Mouse (Mus musculus) liver, embryonic 13.5 days (tissue): Measurements from ENCODE around the gene Rnf11. TPM values are rescaled to one million over a fixed set of nuclear protein-coding genes. Genes with fewer than 3 reads are reported as not detected.

Experiments
- ATAC-seq: fragments of 200-750 bp; cut with Nextera tagmentation; 2 replicates; pipeline ENCODE4 v1.8.0; 2017; ENCODE audit warnings: low read depth, mild to moderate bottlenecking, moderate number of reproducible peaks, moderate library complexity
- DNase-seq: peaks from one replicate; pipeline ENCODE4 v3.0.0; 2022
- H3K27ac ChIP-seq: fragments of 300-500 bp; sonication (generic); 2 replicates; pipeline ENCODE4 v1.5.1; 2015; ENCODE audit warnings: moderate library complexity, mild to moderate bottlenecking, inconsistent platforms
- H3K27me3 ChIP-seq: fragments of 300-500 bp; sonication (generic); 2 replicates; pipeline ENCODE4 v1.6.1; 2015; ENCODE audit warnings: mild to moderate bottlenecking, inconsistent platforms
- H3K36me3 ChIP-seq: fragments of 300-500 bp; sonication (generic); 2 replicates; pipeline ENCODE4 v1.6.1; 2015; ENCODE audit warnings: mild to moderate bottlenecking, inconsistent platforms
- H3K4me1 ChIP-seq: fragments of 300-500 bp; sonication (generic); replicated peaks from 2 replicates; pipeline ENCODE4 v1.6.1; 2015; ENCODE audit warnings: inconsistent platforms
- H3K4me2 ChIP-seq: fragments of 300-500 bp; sonication (generic); 2 replicates; pipeline ENCODE4 v1.6.1; 2015; ENCODE audit warnings: inconsistent platforms, mild to moderate bottlenecking, moderate library complexity
- H3K4me3 ChIP-seq: fragments of 300-500 bp; sonication (generic); replicated peaks from 2 replicates; pipeline ENCODE4 v1.5.1; 2015; ENCODE audit warnings: mild to moderate bottlenecking, inconsistent platforms
- H3K9ac ChIP-seq: fragments of 300-500 bp; sonication (generic); 2 replicates; pipeline ENCODE4 v1.6.1; 2015; ENCODE audit warnings: mild to moderate bottlenecking, inconsistent platforms
- H3K9me3 ChIP-seq: fragments of 300-500 bp; sonication (generic); replicated peaks from 2 replicates; pipeline ENCODE4 v1.6.1; 2016; ENCODE audit warnings: inconsistent platforms
- WGBS: fragments of 180-500 bp; shearing (Covaris S2); methylation state at CpG from one replicate; pipeline ENCODE4 v1.1.7; 2015; ENCODE audit not compliant: insufficient replicate concordance; 5-methylcytosine and 5-hydroxymethylcytosine counted together
- polyA plus RNA-seq: library from polyadenylated mRNA; unstranded; fragments of >200 nt; fragmentation: Nextera tagmentation; extraction: Ambion mirVana; gene quantifications from 2 replicates; pipeline ENCODE4 v1.2.1, GENCODE M21; 2015

Rnf11 gene
- polyA plus RNA-seq, 1 experiment from 2014 or later = 30.5 TPM

DNA sequence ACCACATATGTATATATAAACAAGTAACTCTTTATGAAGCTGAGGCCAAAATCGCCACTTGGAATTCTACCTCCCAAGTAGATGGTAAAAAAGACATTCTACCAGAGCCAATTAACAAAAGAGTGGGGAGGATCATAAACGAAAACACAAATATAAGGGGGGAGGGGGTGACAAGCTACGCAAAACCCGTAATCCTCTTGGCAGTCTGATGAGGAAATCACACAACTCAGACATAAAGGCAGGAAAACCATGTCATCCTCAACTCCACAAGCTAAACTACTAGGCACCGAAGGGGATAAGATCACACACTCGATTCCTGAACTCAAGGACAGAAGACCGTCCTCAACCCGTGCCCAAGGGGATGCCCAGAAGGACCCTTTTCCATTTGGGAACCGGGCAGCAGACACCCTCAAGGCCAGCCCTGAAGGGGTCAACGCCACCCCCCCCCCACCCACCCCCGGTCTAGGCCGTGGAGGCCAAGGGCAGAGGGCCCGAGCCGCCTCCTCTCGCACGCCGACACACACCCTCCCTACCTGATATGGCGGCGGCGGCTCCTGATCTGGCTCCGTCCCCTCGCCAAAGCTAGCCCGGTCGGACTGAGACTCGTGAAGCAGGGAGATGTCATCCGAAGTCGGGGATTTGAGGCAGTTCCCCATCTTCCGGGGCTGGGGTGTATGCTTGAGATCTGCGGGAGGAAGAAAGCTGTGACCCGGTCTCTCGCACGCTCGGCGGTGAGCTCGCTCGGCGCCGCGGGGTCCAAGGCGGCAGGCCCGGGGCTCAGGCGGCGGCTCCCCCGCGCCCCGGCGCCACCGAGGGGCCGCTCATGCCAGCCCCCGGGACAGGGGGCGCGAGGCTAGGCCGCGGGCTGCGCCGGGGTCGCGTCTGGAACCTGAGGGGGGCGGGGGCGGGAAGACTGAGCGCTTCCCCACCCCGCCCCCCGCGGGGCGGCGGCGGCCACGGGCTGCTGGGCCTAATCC is 8.7 kb downstream of the Rnf11 start:
- DNase-seq = peak; percentile 53
- no peaks in the 10 kb centered on the region for H3K9me3 ChIP-seq
- peaks cover 7% of the 10 kb centered on the region for H3K27me3 ChIP-seq
- H3K36me3 ChIP-seq = peaks cover 14% of the 10 kb centered on the region
- peak overlapping the region; percentile 100 for H3K9ac ChIP-seq
- ATAC-seq = peak; percentile 78
- WGBS = 1% methylated on average over 42 of the region's 68 CpGs
- H3K27ac ChIP-seq = peak overlapping the region; percentile 96
- H3K4me2 ChIP-seq = peak overlapping the region; percentile 70
- H3K4me3 ChIP-seq = peak overlapping the region; percentile 96
- peaks cover 45% of the 10 kb centered on the region for H3K4me1 ChIP-seq

DNA sequence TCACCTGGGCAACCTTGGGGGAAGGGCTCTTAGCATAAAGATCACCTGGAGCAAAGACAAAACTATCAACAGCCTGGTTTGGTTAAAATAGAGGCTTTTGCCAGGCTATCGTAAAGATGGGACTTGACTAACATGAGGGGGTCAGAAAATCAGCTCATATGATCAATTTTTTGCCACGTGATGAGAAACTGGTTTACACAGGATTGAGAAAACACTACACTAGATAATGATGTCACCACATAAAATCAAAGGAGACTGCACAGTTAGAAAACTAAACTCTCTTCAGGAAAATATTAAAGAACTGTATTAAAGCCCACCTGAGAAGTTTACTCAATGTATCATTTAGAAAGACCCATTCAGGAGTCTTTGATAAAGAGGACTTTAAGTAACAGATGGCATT is 9.4 kb downstream of the Rnf11 start:
- Histone ChIP-seq H3K4me3 (peak overlapping the region; percentile 96), H3K4me1 (peaks cover 51% of the 10 kb centered on the region), H3K36me3 (peaks cover 14% of the 10 kb centered on the region), H3K9ac (peak overlapping the region; percentile 100), H3K27ac (peak overlapping the region; percentile 96), H3K27me3 (peaks cover 7% of the 10 kb centered on the region), H3K4me2 (peak overlapping the region; percentile 70), H3K9me3 (no peaks in the 10 kb centered on the region)
- ATAC-seq (no peak), DNase-seq (no peak)
- WGBS = 46% methylated on average over 2 of the region's 2 CpGs

DNA sequence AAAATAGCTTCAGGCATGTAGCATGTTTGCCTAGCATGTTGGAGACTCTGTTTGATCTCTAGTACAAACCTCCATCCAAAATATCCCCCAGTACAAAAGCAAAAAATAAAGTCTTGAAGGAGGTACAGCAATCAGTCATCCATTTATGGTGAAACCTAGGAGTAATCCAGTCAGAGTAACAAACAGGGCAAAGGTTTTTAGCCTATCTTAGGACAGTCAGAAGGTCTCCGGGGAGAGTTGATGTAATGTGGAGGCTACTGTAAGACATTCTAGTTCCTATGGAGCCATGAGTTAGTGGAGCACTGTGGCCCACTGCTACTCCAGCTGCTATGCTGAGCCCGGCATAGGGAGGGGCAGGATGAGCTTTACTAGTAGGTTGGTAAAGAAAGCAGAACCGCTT is 12.0 kb downstream of the Rnf11 start:
- Histone ChIP-seq H3K4me2 (peak overlapping the region; percentile 33), H3K27me3 (no peaks in the 10 kb centered on the region; the same call in 1 of the 2 replicates), H3K36me3 (peaks cover 14% of the 10 kb centered on the region), H3K9ac (peak overlapping the region; percentile 29; the same call in 1 of the 2 replicates), H3K9me3 (no peaks in the 10 kb centered on the region), H3K4me3 (0 out of 2 replicates have a peak overlapping the region, but pooled peaks have one; percentile 6), H3K27ac (peak overlapping the region; percentile 54), H3K4me1 (peaks cover 74% of the 10 kb centered on the region)
- ATAC-seq (no peak), DNase-seq (no peak)
- 77% methylated on average over 3 of the region's 3 CpGs for WGBS

DNA sequence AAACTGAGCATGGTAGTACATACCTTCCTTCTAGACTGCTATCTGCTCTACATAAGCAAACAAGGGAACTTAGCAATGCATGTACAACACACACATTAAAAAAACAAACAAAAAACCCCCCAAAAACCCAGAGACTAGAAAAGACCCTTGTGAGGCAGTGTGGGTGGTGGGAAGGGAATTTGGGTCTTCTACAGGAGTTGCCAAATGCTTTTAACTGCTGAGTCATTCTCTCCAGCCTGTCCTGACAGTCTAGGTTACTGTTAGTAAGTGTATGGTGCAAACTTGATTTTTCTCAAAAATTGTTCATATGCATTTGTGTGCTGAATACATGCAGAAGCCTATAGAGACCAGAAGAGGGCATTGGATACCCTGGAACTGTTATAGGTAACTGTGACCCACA is 12.9 kb downstream of the Rnf11 start:
- Histone ChIP-seq H3K27me3 (no peaks in the 10 kb centered on the region), H3K9ac (no peak overlapping the region), H3K4me1 (peaks cover 77% of the 10 kb centered on the region), H3K36me3 (peaks cover 14% of the 10 kb centered on the region), H3K9me3 (no peaks in the 10 kb centered on the region), H3K4me2 (0 out of 2 replicates have a peak overlapping the region, but pooled peaks have one; percentile 3), H3K27ac (peak overlapping the region; percentile 58), H3K4me3 (no peak overlapping the region)
- ATAC-seq (no peak), DNase-seq (no peak)

DNA sequence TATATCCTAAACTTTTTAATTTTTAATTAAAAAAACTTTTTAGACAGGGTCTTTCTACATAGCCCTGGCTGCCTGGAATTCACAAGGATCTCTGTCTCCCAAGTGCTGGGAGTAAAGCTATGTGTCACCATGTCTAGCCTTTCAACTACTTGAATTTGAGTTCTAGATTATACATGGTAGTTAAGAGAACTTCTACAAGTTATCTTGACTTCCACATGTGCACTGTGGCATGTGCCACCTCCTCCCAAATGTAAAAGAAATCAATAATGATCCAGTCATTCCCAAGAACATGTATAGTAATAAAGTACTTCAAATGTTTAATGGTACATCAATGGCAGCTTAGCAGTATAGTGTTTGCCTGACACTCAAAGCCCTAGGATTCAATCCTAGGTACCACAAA is 16.8 kb downstream of the Rnf11 start:
- H3K36me3 ChIP-seq = peaks cover 12% of the 10 kb centered on the region
- peak; percentile 84 for ATAC-seq
- peaks cover 82% of the 10 kb centered on the region for H3K4me1 ChIP-seq
- no peak overlapping the region for H3K4me3 ChIP-seq
- H3K4me2 ChIP-seq = peak overlapping the region; percentile 28; the same call in 1 of the 2 replicates
- no peak for DNase-seq
- no peak overlapping the region; the same call in 1 of the 2 replicates for H3K9ac ChIP-seq
- no peaks in the 10 kb centered on the region for H3K9me3 ChIP-seq
- peak overlapping the region; percentile 79 for H3K27ac ChIP-seq
- no peaks in the 10 kb centered on the region for H3K27me3 ChIP-seq

DNA sequence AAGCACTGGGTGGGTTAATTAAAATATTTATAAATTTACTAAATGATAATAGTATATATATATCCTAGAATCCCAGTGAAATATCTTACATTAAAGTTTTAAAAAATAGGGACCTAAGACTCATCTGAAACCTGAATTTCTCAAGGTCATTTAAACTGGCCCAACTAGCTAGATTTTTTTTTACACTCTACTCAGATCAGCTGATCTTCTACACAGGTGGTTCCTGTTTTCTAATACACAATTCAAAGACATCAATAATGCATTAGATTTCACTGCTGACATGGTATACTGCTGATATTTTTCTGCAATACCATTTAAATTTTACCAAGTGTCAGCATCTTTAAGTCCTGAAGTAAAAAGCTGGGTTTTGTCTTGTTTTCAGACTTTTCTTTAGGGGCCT is 20.6 kb downstream of the Rnf11 start:
- Histone ChIP-seq H3K9ac (no peak overlapping the region), H3K27me3 (no peaks in the 10 kb centered on the region), H3K36me3 (no peaks in the 10 kb centered on the region), H3K27ac (peak overlapping the region; percentile 4; the same call in 1 of the 2 replicates), H3K9me3 (no peaks in the 10 kb centered on the region), H3K4me3 (no peak overlapping the region), H3K4me2 (no peak overlapping the region), H3K4me1 (peaks cover 63% of the 10 kb centered on the region)
- ATAC-seq = no peak
- no peak for DNase-seq

DNA sequence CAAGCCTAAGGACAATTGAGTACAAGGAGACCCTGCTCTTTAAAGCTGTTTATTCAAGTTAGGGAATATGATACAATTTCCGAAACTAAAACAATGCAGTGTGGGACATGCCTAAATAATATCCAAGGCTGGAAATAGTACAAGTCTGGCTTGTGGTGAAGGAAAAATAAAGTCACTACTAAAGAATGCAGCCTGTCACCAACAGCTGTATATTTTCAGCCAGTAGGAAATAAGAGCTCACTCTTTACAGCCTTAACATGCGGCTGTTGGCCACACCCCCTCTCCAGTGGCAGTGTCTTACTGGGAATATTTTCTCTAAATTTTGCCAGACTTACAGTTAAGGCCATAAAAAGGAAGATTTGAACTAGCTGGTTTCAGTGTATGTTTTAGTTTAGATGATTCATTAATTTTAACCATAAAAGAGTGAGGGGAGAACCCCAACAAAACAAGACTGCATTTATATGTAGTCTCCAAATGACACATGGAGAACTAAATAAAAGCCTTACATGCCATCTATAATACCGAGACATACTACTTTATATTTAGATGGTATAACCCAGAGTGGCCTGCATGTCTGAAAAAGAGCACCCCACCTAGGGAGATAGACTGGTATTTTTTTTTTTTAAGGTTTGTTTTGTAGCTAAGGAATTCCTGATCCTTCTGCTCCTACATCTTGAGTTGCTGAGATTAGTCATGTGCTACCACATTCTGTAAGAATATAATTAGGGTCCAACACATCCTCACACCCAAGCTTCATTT is 23.9 kb downstream of the Rnf11 start:
- DNase-seq = no peak
- H3K27ac ChIP-seq = 0 out of 2 replicates have a peak overlapping the region, but pooled peaks have one; percentile 8
- ATAC-seq = no peak
- peaks cover 39% of the 10 kb centered on the region for H3K4me1 ChIP-seq
- WGBS = 72% methylated on average over 3 of the region's 3 CpGs
- H3K4me3 ChIP-seq = no peak overlapping the region
- H3K4me2 ChIP-seq = no peak overlapping the region
- H3K9ac ChIP-seq = no peak overlapping the region
- H3K9me3 ChIP-seq = no peaks in the 10 kb centered on the region
- H3K27me3 ChIP-seq = no peaks in the 10 kb centered on the region
- peaks cover 7% of the 10 kb centered on the region for H3K36me3 ChIP-seq

DNA sequence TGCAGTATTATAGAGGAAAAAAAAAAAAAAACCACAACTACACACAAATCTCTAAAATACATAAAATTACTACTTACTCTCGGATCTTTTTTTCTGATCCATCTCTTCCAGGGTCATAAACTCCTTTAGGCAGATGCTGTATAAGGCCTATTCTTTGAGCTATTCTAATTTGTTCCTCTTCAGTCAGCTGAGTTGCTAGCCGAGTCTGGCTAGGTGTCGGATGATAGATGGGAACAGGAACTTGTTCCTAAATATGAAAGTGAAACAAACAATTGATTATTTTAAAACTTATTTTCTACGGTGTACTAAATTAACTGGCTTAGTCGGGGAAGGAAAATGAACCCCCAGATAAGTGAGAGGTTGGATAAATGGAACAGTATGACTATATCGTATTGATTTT is 27.7 kb downstream of the Rnf11 start:
- ATAC-seq = no peak
- no peak overlapping the region for H3K27ac ChIP-seq
- peaks cover 31% of the 10 kb centered on the region for H3K36me3 ChIP-seq
- peaks cover 20% of the 10 kb centered on the region for H3K4me1 ChIP-seq
- WGBS = 82% methylated on average over 6 of the region's 6 CpGs
- H3K9ac ChIP-seq = no peak overlapping the region
- no peaks in the 10 kb centered on the region for H3K27me3 ChIP-seq
- H3K9me3 ChIP-seq = no peaks in the 10 kb centered on the region
- no peak overlapping the region for H3K4me2 ChIP-seq
- no peak overlapping the region for H3K4me3 ChIP-seq
- no peak for DNase-seq

DNA sequence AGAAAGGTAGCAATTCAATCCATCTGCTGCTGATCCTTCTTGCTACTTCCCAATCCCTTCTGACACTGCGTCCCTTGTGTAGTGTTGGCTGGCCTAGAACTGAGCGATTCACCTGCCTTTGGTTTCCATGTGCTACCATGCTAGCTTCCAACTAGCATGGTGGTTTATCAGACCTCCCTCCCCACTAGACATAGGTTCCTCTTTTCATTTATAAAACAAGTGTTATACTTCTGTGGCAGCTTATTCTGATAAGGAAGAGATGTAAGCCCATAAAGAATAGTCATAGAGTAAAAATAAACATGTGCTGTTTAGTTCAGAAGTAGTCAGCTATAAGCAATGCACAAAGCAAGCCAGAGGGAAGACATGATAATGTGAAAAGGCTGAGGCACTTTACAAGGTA is 36.0 kb downstream of the Rnf11 start:
- Histone ChIP-seq H3K4me1 (peaks cover 64% of the 10 kb centered on the region), H3K36me3 (peaks cover 64% of the 10 kb centered on the region), H3K9me3 (no peaks in the 10 kb centered on the region), H3K4me2 (no peak overlapping the region), H3K27me3 (no peaks in the 10 kb centered on the region), H3K4me3 (no peak overlapping the region), H3K9ac (no peak overlapping the region), H3K27ac (no peak overlapping the region; the same call in 1 of the 2 replicates)
- DNase-seq (no peak), ATAC-seq (no peak)
- WGBS = 85% methylated on average over 2 of the region's 2 CpGs

DNA sequence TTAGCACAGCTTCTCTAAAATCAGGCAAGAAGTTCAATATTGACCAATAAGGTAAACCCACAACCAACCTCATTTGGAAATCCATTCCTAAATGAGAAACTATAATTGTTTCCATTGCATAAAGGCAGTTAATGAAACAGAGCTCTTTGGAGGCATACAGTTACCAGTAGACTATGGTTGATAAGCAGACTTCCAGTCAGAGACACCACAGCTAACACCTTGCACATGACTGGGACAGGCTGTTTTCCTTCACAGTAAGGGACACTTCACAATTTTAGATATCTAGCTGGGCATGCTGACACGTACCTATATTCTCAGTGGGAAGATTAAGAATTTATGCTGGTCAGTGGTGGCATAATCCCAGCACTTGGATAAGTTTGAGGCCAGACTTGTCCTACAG is 38.6 kb downstream of the Rnf11 start:
- peaks cover 89% of the 10 kb centered on the region for H3K4me1 ChIP-seq
- H3K36me3 ChIP-seq = peaks cover 68% of the 10 kb centered on the region
- DNase-seq (peak; percentile 45), ATAC-seq (peak; percentile 37)
- H3K9ac ChIP-seq = peak overlapping the region; percentile 60
- no peaks in the 10 kb centered on the region for H3K27me3 ChIP-seq
- H3K9me3 ChIP-seq = no peaks in the 10 kb centered on the region
- no peak overlapping the region; the same call in 1 of the 2 replicates for H3K4me3 ChIP-seq
- H3K4me2 ChIP-seq = peak overlapping the region; percentile 63
- peak overlapping the region; percentile 98 for H3K27ac ChIP-seq
- 18% methylated on average over 1 of the region's 1 CpGs for WGBS

DNA sequence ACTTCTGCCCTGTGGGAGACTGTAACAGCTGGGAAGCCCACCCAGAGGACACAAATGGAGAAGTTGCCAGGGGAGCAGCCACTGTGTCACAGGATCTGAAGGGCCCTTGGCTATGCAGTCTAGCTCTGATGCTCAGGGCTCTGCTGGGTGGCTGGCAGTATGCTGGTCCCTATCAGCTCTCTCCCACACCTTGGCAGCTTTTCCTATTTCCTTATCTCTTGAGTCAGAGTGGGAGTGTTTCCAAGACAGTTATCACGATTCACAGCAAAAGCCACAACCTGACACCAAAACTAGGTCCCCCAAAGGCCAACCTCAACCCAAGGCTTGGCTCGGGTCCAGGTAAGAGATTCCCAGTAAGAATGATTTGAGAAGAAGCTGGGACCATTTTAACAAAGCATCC is 39.1 kb downstream of the Rnf11 start:
- Histone ChIP-seq H3K27me3 (no peaks in the 10 kb centered on the region), H3K4me3 (peak overlapping the region; percentile 20), H3K4me2 (peak overlapping the region; percentile 63), H3K36me3 (peaks cover 65% of the 10 kb centered on the region), H3K9me3 (no peaks in the 10 kb centered on the region), H3K4me1 (peaks cover 95% of the 10 kb centered on the region), H3K27ac (peak overlapping the region; percentile 98), H3K9ac (peak overlapping the region; percentile 68)
- DNase-seq (peak; percentile 83), ATAC-seq (peak; percentile 98)
- WGBS = 12% methylated on average over 2 of the region's 2 CpGs
